Mouse (Mus musculus): Measurements from ENCODE around the gene Kdm7a. TPM values are rescaled to one million over a fixed set of nuclear protein-coding genes. Genes with fewer than 3 reads are reported as not detected.

The Kdm7a gene
- 3.7 TPM in 2 replicates for polyA plus RNA-seq (2015; fragmentation: Nextera tagmentation; extraction: Ambion mirVana)

DNA sequence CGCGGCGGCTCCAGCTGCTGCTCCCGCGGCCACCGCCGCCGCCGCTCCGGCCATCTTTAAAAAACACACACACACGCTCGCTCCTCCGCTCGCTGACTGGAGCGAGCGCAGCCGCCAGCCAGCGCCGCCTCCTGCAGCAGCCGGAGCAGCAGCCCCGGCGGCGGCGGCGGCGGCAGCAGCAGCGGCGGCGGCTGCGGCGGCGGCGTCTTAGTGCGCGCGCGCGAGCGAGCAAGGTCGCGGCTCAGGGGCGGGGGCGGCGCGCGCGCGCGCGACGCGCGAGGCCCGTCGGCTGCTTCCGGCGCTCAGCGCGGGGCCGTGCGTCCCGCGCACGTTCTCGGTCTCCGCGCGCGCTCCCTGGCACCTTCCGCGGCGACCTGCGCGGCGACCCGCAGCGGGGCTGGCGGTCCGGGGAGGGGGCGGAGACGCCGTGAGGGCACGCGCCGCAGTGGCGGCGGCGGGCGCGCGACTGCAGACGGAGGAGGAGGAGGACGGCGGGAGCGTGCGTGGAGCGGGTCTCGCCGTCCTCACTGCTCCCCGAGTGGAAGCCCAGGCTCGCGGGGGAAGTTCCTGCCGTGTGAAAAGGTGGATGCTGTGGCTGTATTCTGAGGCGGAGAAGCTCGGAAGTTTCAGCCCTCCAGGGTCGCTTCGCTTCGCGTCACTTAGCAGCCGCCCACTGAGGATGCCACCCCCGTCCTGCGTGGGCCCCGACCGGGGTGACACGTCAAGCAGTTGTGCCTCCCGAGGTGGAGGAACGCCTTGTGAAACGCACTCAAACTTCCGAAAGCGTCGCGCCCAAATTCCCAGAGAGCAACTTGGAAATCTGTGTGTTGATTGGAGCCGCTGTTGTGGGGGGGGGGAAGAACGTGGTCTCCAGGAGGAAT lies at the start of gene Kdm7a:
TSS of gene Kdm7a (minus strand) at position 209 of the 881 bp plus-strand sequence.

GRCm38 (mm10) chr6:39117584-39118455 lies 88.8 kb downstream of the Kdm7a start, which contains the start of gene Parp12:
Gene Parp12, minus strand, starts transcription at chr6:39118349.

Other genes starting within 250 kb of the Kdm7a start
- 10.1 and 11.1 TPM in 2 replicates for gene Parp12, start 88.4 kb downstream of the Kdm7a start, polyA plus RNA-seq (2015; fragmentation: Nextera tagmentation; extraction: Ambion mirVana)
- gene Slc37a3, start 170.9 kb upstream of the Kdm7a start, polyA plus RNA-seq (2015; fragmentation: Nextera tagmentation; extraction: Ambion mirVana): 29.2 and 31.6 TPM in 2 replicates
- gene Rab19, start 174.4 kb upstream of the Kdm7a start, polyA plus RNA-seq (2015; fragmentation: Nextera tagmentation; extraction: Ambion mirVana): 3.0 and 3.2 TPM in 2 replicates
- gene Mkrn1, start 213.7 kb upstream of the Kdm7a start, polyA plus RNA-seq (2015; fragmentation: Nextera tagmentation; extraction: Ambion mirVana): 53.6 and 91.0 TPM in 2 replicates

All from urinary bladder, postnatal 0 days (tissue).